Mouse (Mus musculus) cortical plate, adult 2 months (tissue): ENCODE measurements at regions not wholly inside any gene's neighbourhood (a gene's known extent, or its start where the extent isn't known, plus 50 kb on each side); places are given as distances from the start of the nearest gene placed in this dataset.

ENCODE experiments used
- CTCF ChIP-seq: fragments of 200-500 bp; IDR thresholded peaks from 2 replicates; pipeline ENCODE4 v1.5.1; 2011; ENCODE audit warnings: mild to moderate bottlenecking, control low read depth, low read length; ENCODE audit not compliant: insufficient read depth; ENCODE audit errors: extremely low read depth
- POLR2A ChIP-seq: fragments of 200-500 bp; IDR thresholded peaks from 2 replicates; pipeline ENCODE4 v1.6.1; 2011; ENCODE audit warnings: mild to moderate bottlenecking, low read length, control low read depth; ENCODE audit not compliant: insufficient read depth; ENCODE audit errors: extremely low read depth

DNA sequence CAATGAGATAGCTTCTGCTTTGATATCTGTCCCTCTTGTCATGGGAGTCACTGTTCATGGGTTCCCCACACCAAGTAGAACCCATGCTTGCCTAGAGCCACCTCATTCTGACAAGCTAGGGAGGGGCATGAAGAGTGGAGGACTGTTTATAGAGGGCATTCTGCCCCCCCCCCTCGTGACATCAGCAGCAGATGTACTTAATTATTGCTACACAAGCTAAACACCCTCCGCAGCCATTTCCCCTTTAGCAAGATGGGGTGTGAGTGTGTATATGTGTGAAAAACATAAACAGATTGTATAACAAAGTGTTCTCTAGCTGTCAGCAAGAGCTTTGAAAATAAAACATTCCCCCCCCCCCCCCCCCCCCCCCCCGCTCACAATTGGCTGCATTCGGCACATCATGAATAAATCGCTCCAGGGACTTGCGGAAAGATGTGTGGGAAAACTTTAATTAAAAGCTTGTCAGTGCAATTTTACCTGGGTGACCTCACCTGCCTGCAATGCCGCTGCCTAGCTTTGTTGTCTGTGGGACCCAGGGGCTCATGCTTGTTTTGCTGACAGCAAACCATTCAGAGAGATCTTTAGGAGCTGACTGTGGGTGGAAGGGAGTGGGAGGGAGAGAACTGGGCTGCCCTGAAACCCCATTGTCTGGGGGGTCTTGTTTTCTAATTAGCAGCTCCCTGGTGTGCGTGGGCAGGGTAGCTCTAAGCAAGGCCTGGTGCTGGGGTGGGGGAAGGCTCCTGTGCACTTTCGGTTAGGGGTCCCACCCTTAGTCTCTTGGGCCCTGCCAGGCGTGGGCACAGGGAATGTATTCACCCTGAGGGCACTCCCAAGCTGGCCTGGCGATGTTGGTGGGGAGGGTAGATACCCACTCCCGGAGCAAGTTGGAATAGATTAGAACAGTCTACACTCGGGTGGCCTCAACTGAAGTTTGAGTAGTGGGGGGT, 63.4 kb downstream of the Irx2 start:
- TF ChIP-seq POLR2A, result no peak
- TF ChIP-seq CTCF, result no peak
